Mouse (Mus musculus) midbrain, embryonic 15.5 days (tissue): ENCODE results near the gene Apob. TPM values are rescaled to one million over a fixed set of nuclear protein-coding genes. Genes with fewer than 3 reads are reported as not detected.
"Not testable (repeated sequence)": the region's sequence is repeated elsewhere in the genome, so short reads cannot be mapped to it uniquely, and the experiment has no call there.

ENCODE experiments used
- ATAC-seq: fragments of 200-750 bp; cut with Nextera tagmentation; replicated peaks from 2 replicates; pipeline ENCODE4 v1.8.0; 2017; ENCODE audit warnings: moderate TSS enrichment
- H3K27ac ChIP-seq: fragments of 300-500 bp; sonication (generic); 2 replicates; pipeline ENCODE4 v1.5.1; 2015; ENCODE audit warnings: mild to moderate bottlenecking, inconsistent platforms
- H3K27me3 ChIP-seq: fragments of 300-500 bp; sonication (generic); replicated peaks from 2 replicates; pipeline ENCODE4 v1.6.1; 2015; ENCODE audit warnings: inconsistent platforms
- H3K36me3 ChIP-seq: fragments of 300-500 bp; sonication (generic); replicated peaks from 2 replicates; pipeline ENCODE4 v1.6.1; 2015; ENCODE audit warnings: inconsistent platforms
- H3K4me1 ChIP-seq: fragments of 300-500 bp; sonication (generic); 2 replicates; pipeline ENCODE4 v1.6.1; 2015; ENCODE audit warnings: inconsistent platforms
- H3K4me2 ChIP-seq: fragments of 300-500 bp; sonication (generic); 2 replicates; pipeline ENCODE4 v1.6.1; 2015; ENCODE audit warnings: inconsistent platforms, mild to moderate bottlenecking, moderate library complexity
- H3K4me3 ChIP-seq: fragments of 300-500 bp; sonication (generic); 2 replicates; pipeline ENCODE4 v1.5.1; 2015; ENCODE audit warnings: mild to moderate bottlenecking, inconsistent platforms
- H3K9ac ChIP-seq: fragments of 300-500 bp; sonication (generic); 2 replicates; pipeline ENCODE4 v1.6.1; 2015; ENCODE audit warnings: mild to moderate bottlenecking, inconsistent platforms
- H3K9me3 ChIP-seq: fragments of 300-500 bp; sonication (generic); 2 replicates; pipeline ENCODE4 v1.6.1; 2016; ENCODE audit warnings: inconsistent platforms
- WGBS: fragments of 180-500 bp; shearing (Covaris S2); methylation state at CpG from one replicate; pipeline ENCODE4 v1.1.7; 2015; ENCODE audit warnings: mixed read lengths; 5-methylcytosine and 5-hydroxymethylcytosine counted together
- polyA plus RNA-seq: library from polyadenylated mRNA; unstranded; fragments of >200 nt; fragmentation: Nextera tagmentation; extraction: Ambion mirVana; gene quantifications from 2 replicates; pipeline ENCODE4 v1.2.1, GENCODE M21; 2015

Apob gene
- polyA plus RNA-seq, 1 experiment from 2014 or later, result not detected

- ATAC-seq, result peak; percentile 90
- Histone ChIP-seq H3K4me1 (no peaks in the 10 kb centered on the region), H3K4me3 (no peak overlapping the region), H3K9ac (no peak overlapping the region), H3K36me3 (no peaks in the 10 kb centered on the region), H3K27me3 (no peaks in the 10 kb centered on the region), H3K4me2 (peak overlapping the region; percentile 21), H3K27ac (no peak overlapping the region), H3K9me3 (no peaks in the 10 kb centered on the region)
- 37% methylated on average over 13 of the region's 13 CpGs for WGBS
These were observed 889 bp downstream of the Apob start for GRCm38 (mm10) chr12:7978190-7978884.

- 86% methylated on average over 1 of the region's 1 CpGs for WGBS
- H3K9ac ChIP-seq, result no peak overlapping the region
These were observed 7.0 kb downstream of the Apob start for GRCm38 (mm10) chr12:7984411-7984810.

DNA sequence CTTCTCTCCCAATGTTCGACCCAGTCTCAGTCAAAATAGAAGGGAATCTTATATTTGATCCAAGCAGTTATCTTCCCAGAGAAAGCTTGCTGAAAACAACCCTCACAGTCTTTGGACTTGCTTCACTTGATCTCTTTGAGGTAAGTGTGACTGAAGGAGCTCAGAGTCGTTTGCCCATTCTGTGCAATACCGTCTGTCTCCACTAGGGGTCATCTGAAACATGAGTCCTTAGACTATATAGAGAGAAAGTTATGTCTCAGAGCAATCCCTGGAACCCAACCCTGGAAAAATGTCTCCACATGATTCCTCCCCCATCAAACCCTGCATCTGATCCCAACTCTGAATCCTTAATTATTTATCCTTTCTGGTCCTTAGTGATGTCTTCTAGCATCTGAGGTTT, 13.4 kb downstream of the Apob start:
- Histone ChIP-seq H3K4me1 (no peaks in the 10 kb centered on the region), H3K4me3 (no peak overlapping the region), H3K4me2 (no peak overlapping the region), H3K9ac (no peak overlapping the region), H3K27me3 (no peaks in the 10 kb centered on the region), H3K36me3 (no peaks in the 10 kb centered on the region), H3K27ac (no peak overlapping the region), H3K9me3 (no peaks in the 10 kb centered on the region)
- no peak; the same call in 1 of the 2 replicates for ATAC-seq
- WGBS, result 9% methylated on average over 3 of the region's 3 CpGs

More at GRCm38 (mm10) chr12:7984411-7984810, 7.0 kb downstream of the Apob start:
- H3K4me1 ChIP-seq, result no peaks in the 10 kb centered on the region
- H3K4me2 ChIP-seq, result no peak overlapping the region
- no peaks in the 10 kb centered on the region for H3K9me3 ChIP-seq
- H3K36me3 ChIP-seq, result no peaks in the 10 kb centered on the region
- H3K27ac ChIP-seq, result no peak overlapping the region
- no peak for ATAC-seq
- H3K27me3 ChIP-seq, result no peaks in the 10 kb centered on the region
- no peak overlapping the region for H3K4me3 ChIP-seq

- Histone ChIP-seq H3K27me3 (no peaks in the 10 kb centered on the region), H3K9ac (no peak overlapping the region), H3K9me3 (no peaks in the 10 kb centered on the region), H3K36me3 (no peaks in the 10 kb centered on the region), H3K4me3 (no peak overlapping the region), H3K4me2 (no peak overlapping the region), H3K4me1 (no peaks in the 10 kb centered on the region), H3K27ac (no peak overlapping the region)
- WGBS, result 37% methylated on average over 1 of the region's 1 CpGs
- no peak for ATAC-seq
These were observed 14.1 kb downstream of the Apob start for GRCm38 (mm10) chr12:7991570-7991969.

GRCm38 (mm10) chr12:8020931-8021330, 43.5 kb downstream of the Apob start:
- Histone ChIP-seq H3K36me3 (no peaks in the 10 kb centered on the region), H3K4me3 (no peak overlapping the region), H3K4me2 (no peak overlapping the region), H3K9me3 (no peaks in the 10 kb centered on the region), H3K9ac (no peak overlapping the region), H3K27ac (no peak overlapping the region), H3K27me3 (no peaks in the 10 kb centered on the region), H3K4me1 (no peaks in the 10 kb centered on the region)
- no peak for ATAC-seq
- 94% methylated on average over 1 of the region's 1 CpGs for WGBS

GRCm38 (mm10) chr12:8029520-8029919, 52.1 kb downstream of the Apob start:
- Histone ChIP-seq H3K4me3 (no peak overlapping the region), H3K4me1 (0 out of 2 replicates have a peak, but pooled peaks cover 6% of the 10 kb centered on the region), H3K9me3 (no peaks in the 10 kb centered on the region), H3K27ac (no peak overlapping the region), H3K27me3 (peaks cover 8% of the 10 kb centered on the region), H3K4me2 (no peak overlapping the region), H3K36me3 (no peaks in the 10 kb centered on the region), H3K9ac (no peak overlapping the region)
- no peak for ATAC-seq
- 90% methylated on average over 7 of the region's 7 CpGs for WGBS

DNA sequence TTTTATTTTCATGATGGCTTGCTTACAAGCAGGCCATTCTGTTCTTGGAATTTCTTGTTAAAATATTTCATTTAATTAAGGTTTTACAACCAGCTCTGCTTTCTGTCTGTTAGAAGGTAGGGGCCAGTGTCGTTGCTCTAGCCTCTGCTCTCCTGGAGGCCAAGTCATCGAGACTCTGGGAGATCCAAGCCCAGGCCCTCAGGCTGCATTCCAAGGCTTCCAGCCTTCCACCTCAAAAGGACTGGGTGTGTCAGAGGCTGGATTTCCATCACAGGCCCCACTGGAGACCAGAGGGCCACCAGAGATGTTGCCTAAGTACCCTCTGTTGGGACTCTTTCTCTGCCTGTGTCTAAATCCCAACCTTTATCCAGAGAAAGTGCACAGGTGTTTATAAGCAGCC, 52.6 kb downstream of the Apob start:
- Histone ChIP-seq H3K36me3 (no peaks in the 10 kb centered on the region), H3K9me3 (no peaks in the 10 kb centered on the region), H3K27ac (no peak overlapping the region), H3K9ac (no peak overlapping the region), H3K4me3 (no peak overlapping the region), H3K27me3 (peaks cover 8% of the 10 kb centered on the region), H3K4me1 (0 out of 2 replicates have a peak, but pooled peaks cover 6% of the 10 kb centered on the region), H3K4me2 (no peak overlapping the region)
- no peak for ATAC-seq
- WGBS, result 70% methylated on average over 2 of the region's 2 CpGs

DNA sequence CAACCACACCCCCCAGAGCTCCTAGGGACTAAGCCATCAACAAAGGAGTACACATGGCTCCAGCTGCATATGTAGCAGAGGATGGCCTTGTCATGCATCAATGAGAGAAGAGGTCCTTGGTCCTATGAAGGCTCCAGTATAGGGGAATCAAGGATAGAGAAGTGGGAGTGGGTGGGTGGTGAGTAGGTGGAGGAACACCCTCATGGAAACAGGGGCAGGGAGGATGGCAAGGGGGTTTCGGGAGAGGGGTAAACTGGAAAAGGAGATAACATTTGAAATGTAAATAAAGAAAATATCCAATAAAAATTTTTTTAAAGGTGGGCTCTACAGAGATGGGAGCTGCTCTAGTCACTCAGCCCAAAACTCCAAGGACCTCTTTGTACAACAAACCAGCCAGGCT, 53.7 kb downstream of the Apob start:
- not testable (repeated sequence) for H3K27ac ChIP-seq, H3K4me2 ChIP-seq, H3K4me1 ChIP-seq, H3K9ac ChIP-seq, H3K27me3 ChIP-seq, H3K4me3 ChIP-seq, ATAC-seq, H3K36me3 ChIP-seq, H3K9me3 ChIP-seq
- WGBS, result 93% methylated on average over 1 of the region's 1 CpGs

DNA sequence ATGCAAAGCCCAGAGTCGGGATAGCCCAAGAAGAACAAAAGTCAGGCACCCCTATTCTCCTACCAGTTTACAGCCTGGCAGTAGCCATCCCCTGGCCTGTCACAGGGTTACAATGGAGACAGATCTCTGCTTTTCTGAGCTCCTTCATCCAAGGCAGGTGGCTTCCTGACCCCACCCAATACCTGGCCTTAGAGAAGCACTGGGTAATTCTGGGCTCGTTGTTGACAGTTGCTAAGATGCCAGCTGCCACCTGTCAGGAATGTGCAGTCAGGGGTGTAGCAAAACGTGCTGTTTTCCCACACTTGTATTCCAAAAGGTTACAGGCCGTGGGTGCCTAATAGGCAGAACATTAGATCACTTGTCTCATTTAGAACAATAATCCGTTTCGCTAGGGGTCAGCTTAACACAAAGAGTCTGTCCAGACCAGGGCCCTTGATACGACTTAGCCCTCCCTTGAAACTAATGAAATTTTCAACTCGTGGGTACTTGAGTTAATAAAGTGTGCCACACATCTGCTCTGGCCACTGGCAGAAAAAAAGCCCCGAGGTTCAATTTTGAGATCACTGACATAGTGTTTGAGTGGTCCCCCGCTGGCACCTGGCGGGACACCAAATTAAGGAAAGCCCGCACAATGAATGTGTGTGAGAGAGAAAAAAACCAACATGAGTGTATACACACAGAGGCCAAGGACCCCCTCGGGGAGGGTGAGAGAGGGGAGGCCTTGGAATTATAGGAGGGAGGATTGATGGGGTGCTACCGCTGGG, 54.3 kb downstream of the Apob start:
- 8% methylated on average over 14 of the region's 14 CpGs for WGBS
- ATAC-seq, result peak; percentile 78
- Histone ChIP-seq H3K27ac (no peak overlapping the region), H3K4me1 (0 out of 2 replicates have a peak, but pooled peaks cover 6% of the 10 kb centered on the region), H3K4me3 (no peak overlapping the region), H3K36me3 (no peaks in the 10 kb centered on the region), H3K4me2 (no peak overlapping the region), H3K9ac (no peak overlapping the region), H3K27me3 (peaks cover 8% of the 10 kb centered on the region), H3K9me3 (no peaks in the 10 kb centered on the region)

DNA sequence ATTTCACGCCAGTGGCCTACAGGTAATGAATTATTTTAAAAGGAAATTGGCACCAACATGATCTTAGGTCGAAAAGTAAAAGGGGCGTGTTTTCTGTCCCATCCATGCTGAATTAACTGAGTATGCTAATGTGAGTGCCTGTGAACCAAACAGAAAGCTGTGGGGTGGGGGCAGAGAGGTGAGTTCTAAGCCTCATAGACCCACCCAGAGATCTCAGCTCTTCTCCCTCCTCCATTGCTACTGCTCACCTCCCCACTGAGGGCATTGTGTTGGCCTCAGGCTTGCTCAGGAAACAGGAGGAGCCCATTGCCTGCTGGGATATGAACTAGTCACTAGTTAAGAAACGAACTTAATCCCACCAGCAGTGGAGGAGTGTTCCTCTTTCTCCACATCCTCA, 54.9 kb downstream of the Apob start:
- no peak overlapping the region for H3K4me3 ChIP-seq
- no peaks in the 10 kb centered on the region for H3K9me3 ChIP-seq
- peak; percentile 75 for ATAC-seq
- 0 out of 2 replicates have a peak, but pooled peaks cover 6% of the 10 kb centered on the region for H3K4me1 ChIP-seq
- H3K27me3 ChIP-seq, result peaks cover 8% of the 10 kb centered on the region
- 15% methylated on average over 4 of the region's 4 CpGs for WGBS
- no peaks in the 10 kb centered on the region for H3K36me3 ChIP-seq
- H3K9ac ChIP-seq, result no peak overlapping the region
- no peak overlapping the region for H3K4me2 ChIP-seq
- no peak overlapping the region for H3K27ac ChIP-seq

DNA sequence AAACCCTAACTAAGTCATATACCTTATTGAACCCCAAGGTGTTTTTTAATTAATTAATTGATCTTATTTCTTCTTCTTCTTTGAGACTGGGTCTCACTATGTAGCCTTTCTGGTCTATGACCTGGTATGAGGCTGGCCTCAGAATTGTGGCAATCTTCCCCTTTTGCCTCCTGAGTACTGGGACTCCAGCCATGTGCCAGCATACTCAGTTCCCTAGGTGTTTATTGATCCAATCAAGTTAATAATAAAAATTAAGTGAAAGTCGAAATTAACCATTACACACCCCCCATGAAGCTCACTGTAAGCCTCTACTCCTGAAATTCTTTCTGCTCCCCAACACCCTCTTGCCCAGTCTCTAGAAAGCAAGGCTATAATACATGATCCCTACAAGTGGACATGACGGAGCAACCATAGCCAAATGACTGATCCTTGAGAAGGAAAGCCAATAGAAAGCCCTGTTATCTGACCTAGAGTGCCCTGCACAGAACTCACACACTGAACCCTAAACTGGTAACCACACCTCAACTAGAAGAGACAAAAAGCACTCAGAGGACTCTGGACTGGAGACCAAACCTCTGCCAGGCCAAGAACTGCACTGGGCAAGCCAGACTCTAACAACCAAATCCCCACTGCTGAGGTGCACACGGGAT, 60.8 kb downstream of the Apob start:
- Histone ChIP-seq H3K9ac (no peak overlapping the region), H3K4me2 (no peak overlapping the region), H3K4me3 (no peak overlapping the region), H3K4me1 (no peaks in the 10 kb centered on the region), H3K36me3 (no peaks in the 10 kb centered on the region), H3K27me3 (no peaks in the 10 kb centered on the region; the same call in 1 of the 2 replicates), H3K9me3 (no peaks in the 10 kb centered on the region), H3K27ac (no peak overlapping the region)
- ATAC-seq, result no peak
- WGBS, result 84% methylated on average over 3 of the region's 3 CpGs

- no peaks in the 10 kb centered on the region for H3K4me1 ChIP-seq
- no peak overlapping the region for H3K4me2 ChIP-seq
- no peaks in the 10 kb centered on the region for H3K9me3 ChIP-seq
- no peak overlapping the region for H3K27ac ChIP-seq
- H3K36me3 ChIP-seq, result no peaks in the 10 kb centered on the region
- ATAC-seq, result no peak
- H3K9ac ChIP-seq, result no peak overlapping the region
- 81% methylated on average over 7 of the region's 7 CpGs for WGBS
- H3K27me3 ChIP-seq, result no peaks in the 10 kb centered on the region
- H3K4me3 ChIP-seq, result no peak overlapping the region
These were observed 65.4 kb downstream of the Apob start for GRCm38 (mm10) chr12:8042626-8043394.
